Mouse (Mus musculus): Measurements from ENCODE around the gene Gdap1l1. TPM values are rescaled to one million over a fixed set of nuclear protein-coding genes. Genes with fewer than 3 reads are reported as not detected.

Gene Gdap1l1
- polyA plus RNA-seq, 1 experiment from 2014 or later: 129 TPM

DNA sequence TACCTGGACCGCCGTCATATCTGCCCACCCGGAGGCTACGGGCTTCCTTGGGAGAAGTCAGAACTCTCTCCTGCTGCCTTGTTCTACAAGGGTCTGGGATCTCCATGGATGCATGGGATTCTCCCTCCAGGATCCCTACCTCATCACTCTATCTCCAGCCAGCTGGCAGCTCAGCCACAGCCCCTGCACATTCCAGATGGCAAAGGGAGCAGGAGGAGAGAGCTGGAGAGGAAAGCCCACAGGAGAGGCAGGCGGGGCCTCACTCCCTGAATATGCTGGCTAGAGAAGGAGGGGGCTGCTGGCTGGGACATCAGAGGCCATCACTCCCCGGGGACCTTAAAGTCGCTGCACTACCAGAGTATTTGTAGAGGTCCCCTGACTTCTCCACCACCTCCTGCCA is 53.1 kb downstream of the Gdap1l1 start:
- H3K4me2 ChIP-seq: no peak overlapping the region
- H3K9me3 ChIP-seq (replicated peaks): no peaks in the 10 kb centered on the region
- no peaks in the 10 kb centered on the region for H3K27me3 ChIP-seq (replicated peaks)
- WGBS: 71% methylated on average over 7 of the region's 7 CpGs
- ATAC-seq (ENCODE audit: low FRiP score): no peak
- no peaks in the 10 kb centered on the region for H3K36me3 ChIP-seq
- H3K4me3 ChIP-seq (replicated peaks): no peak overlapping the region
- H3K27ac ChIP-seq (replicated peaks): no peak overlapping the region
- peaks cover 6% of the 10 kb centered on the region; the same call in 1 of the 2 replicates for H3K4me1 ChIP-seq
- H3K9ac ChIP-seq (replicated peaks): no peak overlapping the region

DNA sequence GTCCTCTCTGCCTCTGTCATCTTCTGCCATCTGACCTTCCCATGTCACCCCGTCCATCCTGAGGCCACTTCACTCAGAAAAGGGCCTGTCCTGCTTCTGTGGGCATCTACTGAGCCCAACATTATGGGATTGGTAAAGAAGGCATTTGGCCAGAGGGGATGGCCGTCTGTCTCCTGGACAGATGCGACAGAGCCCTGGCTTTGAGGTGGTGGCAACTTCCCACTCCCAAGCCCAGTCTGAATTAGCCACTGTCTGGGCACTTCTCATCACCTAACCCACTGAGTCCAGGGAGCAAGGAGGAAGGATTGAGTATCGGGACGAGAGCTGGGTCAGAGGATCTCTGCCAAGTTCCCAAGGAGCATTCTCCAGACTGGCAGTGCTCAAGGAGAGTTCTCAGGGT is 53.7 kb downstream of the Gdap1l1 start, which contains the start of gene R3hdml:
Gene R3hdml (plus strand): TSS at position 301 of the 400 bp plus-strand sequence.
- Histone ChIP-seq H3K9ac (replicated peaks) (no peak within 1 kb of the TSS), H3K4me2 (no peak within 1 kb of the TSS), H3K4me3 (replicated peaks) (no peak within 1 kb of the TSS), H3K27ac (replicated peaks) (no peak within 1 kb of the TSS), H3K27me3 (replicated peaks) (no peaks in the 10 kb centered on the region), H3K4me1 (peaks cover 6% of the 10 kb centered on the region; the same call in 1 of the 2 replicates), H3K36me3 (no peaks in the 10 kb centered on the region), H3K9me3 (replicated peaks) (no peaks in the 10 kb centered on the region)
- WGBS: 88% methylated on average over 5 of the region's 5 CpGs
- no peak for ATAC-seq (ENCODE audit: low FRiP score)

DNA sequence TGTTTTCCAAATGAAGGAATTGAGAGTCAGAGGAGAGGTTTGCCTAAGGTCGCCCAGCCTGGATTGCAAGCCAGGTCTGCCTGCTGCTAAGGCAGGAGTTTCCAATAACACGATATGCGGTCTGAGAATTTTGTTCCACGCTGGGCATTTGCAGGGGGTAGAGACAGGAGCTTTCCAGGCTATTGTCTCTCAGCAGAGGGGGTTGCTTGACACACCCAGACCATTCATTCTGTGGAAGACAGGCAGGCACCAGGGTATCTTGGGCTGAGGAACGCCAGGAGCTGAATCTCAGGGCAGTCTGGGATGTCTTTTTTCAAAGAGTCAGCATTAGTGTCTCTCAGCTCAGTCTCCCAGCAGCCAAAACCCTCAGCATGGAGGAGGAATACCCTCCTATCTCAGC is 54.8 kb downstream of the Gdap1l1 start:
- H3K27me3 ChIP-seq (replicated peaks): no peaks in the 10 kb centered on the region
- WGBS: 24% methylated on average over 5 of the region's 5 CpGs
- no peak overlapping the region for H3K4me3 ChIP-seq (replicated peaks)

DNA sequence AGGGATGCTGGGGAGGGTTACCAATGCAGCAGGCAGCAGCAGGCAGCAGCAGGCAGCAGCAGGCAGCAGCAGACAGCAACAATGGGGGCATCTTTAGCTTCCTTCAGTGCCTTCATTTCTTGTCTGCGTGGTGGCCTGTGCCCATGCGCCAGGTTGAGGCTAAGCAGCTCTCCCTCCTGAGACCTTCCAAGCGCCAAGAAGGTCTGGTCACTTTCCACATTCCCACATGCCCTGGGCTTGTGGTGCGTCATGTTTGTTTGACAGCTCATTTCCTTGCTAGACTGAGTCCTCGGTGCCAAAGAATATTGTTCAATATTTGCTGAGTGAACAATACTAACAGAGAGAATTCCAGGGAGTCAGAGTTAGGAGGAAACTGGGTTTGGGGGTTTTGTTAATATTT is 55.7 kb downstream of the Gdap1l1 start:
- Histone ChIP-seq H3K4me1 (peaks cover 6% of the 10 kb centered on the region; the same call in 1 of the 2 replicates), H3K36me3 (no peaks in the 10 kb centered on the region), H3K9me3 (replicated peaks) (no peaks in the 10 kb centered on the region), H3K27me3 (replicated peaks) (no peaks in the 10 kb centered on the region), H3K9ac (replicated peaks) (no peak overlapping the region), H3K4me3 (replicated peaks) (no peak overlapping the region), H3K4me2 (no peak overlapping the region), H3K27ac (replicated peaks) (no peak overlapping the region)
- 57% methylated on average over 5 of the region's 5 CpGs for WGBS
- ATAC-seq (ENCODE audit: low FRiP score): no peak

More for the DNA sequence above, 54.8 kb downstream of the Gdap1l1 start:
- Histone ChIP-seq H3K4me1 (peaks cover 6% of the 10 kb centered on the region; the same call in 1 of the 2 replicates), H3K9me3 (replicated peaks) (no peaks in the 10 kb centered on the region), H3K9ac (replicated peaks) (no peak overlapping the region), H3K36me3 (no peaks in the 10 kb centered on the region), H3K27ac (replicated peaks) (no peak overlapping the region), H3K4me2 (no peak overlapping the region)
- ATAC-seq (ENCODE audit: low FRiP score): no peak

DNA sequence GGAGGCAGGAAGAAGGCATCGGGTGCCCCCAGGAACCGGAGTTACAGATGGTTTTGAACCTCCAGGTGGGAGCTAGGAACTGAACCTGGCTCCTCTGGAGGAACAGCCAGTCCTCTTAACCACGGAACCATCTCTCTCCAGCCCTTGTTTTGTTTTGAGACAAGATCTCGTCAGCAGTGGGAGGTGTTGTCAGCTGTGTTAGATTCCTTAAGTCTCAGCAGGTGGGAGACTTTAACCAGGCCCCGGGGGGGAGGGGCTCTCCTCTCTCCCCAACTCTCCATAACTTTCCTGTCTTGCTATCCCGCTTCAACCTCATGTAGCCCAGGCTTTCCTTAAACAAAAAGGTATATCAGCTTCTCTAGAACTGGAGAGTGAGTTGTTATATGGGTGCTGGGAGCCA is 56.2 kb downstream of the Gdap1l1 start:
- H3K4me3 ChIP-seq (replicated peaks): no peak overlapping the region
- no peak for ATAC-seq (ENCODE audit: low FRiP score)
- no peak overlapping the region for H3K9ac ChIP-seq (replicated peaks)
- H3K36me3 ChIP-seq: no peaks in the 10 kb centered on the region
- H3K4me1 ChIP-seq: peaks cover 6% of the 10 kb centered on the region; the same call in 1 of the 2 replicates
- no peaks in the 10 kb centered on the region for H3K9me3 ChIP-seq (replicated peaks)
- no peak overlapping the region for H3K27ac ChIP-seq (replicated peaks)
- 51% methylated on average over 6 of the region's 6 CpGs for WGBS
- no peaks in the 10 kb centered on the region for H3K27me3 ChIP-seq (replicated peaks)
- no peak overlapping the region for H3K4me2 ChIP-seq

DNA sequence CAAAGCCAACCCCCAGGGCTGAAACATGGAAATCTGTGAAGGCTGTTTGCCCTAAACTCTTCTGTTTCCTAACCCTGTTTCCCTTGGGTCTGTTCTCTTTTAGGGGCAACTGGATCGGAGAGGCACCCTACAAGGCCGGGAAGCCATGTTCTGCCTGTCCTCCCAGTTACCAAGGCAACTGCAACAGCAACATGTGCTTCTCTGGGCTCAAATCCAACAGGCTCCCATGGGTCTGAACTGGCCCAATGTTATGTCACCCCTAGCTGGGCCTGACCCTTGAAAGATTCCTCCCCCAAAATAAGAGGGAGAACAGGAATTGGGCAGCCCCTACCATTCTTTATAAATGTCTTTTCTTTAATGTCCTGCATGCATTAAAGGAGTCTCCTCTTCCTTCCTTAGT is 63.9 kb downstream of the Gdap1l1 start:
- Histone ChIP-seq H3K9ac (replicated peaks) (no peak overlapping the region), H3K4me2 (no peak overlapping the region), H3K4me3 (replicated peaks) (no peak overlapping the region), H3K36me3 (no peaks in the 10 kb centered on the region), H3K4me1 (no peaks in the 10 kb centered on the region), H3K27ac (replicated peaks) (no peak overlapping the region), H3K9me3 (replicated peaks) (no peaks in the 10 kb centered on the region), H3K27me3 (replicated peaks) (no peaks in the 10 kb centered on the region)
- no peak for ATAC-seq (ENCODE audit: low FRiP score)
- WGBS: 62% methylated on average over 2 of the region's 2 CpGs

DNA sequence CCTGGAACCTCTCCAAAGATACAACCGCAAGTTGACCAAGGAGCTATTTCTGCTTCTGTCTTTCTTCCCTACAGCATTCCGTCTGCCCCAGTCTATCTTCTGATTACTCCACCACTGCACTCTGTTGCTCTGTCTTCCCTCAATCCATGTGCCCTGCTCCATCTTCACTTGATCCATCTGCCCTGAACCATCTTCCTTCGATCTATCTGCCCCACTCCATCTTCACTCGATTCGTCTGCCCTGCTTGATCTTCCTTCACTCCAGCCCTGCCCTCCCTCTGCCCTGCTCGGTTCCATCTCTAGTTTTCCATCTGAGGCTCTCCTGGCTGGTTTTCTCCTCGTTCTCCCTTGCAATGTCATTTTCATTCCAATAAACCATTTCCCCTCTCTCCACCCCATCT is 64.9 kb downstream of the Gdap1l1 start:
- no peaks in the 10 kb centered on the region for H3K4me1 ChIP-seq
- H3K9ac ChIP-seq (replicated peaks): no peak overlapping the region
- H3K27me3 ChIP-seq (replicated peaks): no peaks in the 10 kb centered on the region
- H3K9me3 ChIP-seq (replicated peaks): no peaks in the 10 kb centered on the region
- 59% methylated on average over 7 of the region's 7 CpGs for WGBS
- no peak overlapping the region for H3K4me2 ChIP-seq
- H3K27ac ChIP-seq (replicated peaks): no peak overlapping the region
- no peak for ATAC-seq (ENCODE audit: low FRiP score)
- H3K36me3 ChIP-seq: no peaks in the 10 kb centered on the region
- no peak overlapping the region for H3K4me3 ChIP-seq (replicated peaks)

Other genes with a start within 250 kb of the Gdap1l1 start
- 20.8 and 23.4 TPM in 2 replicates for gene Tox2, start 235.4 kb upstream of the Gdap1l1 start, polyA plus RNA-seq (2015; fragmentation: Nextera tagmentation; extraction: Ambion mirVana)
- gene Jph2, start 40.5 kb upstream of the Gdap1l1 start, polyA plus RNA-seq (2015; fragmentation: Nextera tagmentation; extraction: Ambion mirVana): 0.96 and 2.0 TPM in 2 replicates
- gene Oser1, start 13.8 kb upstream of the Gdap1l1 start, polyA plus RNA-seq (2015; fragmentation: Nextera tagmentation; extraction: Ambion mirVana): 72.6 and 82.1 TPM in 2 replicates
- 17.1 and 18.3 TPM in 2 replicates for gene Fitm2, start 34.2 kb downstream of the Gdap1l1 start, polyA plus RNA-seq (2015; fragmentation: Nextera tagmentation; extraction: Ambion mirVana)
- gene R3hdml, start 53.8 kb downstream of the Gdap1l1 start, polyA plus RNA-seq (2015; fragmentation: Nextera tagmentation; extraction: Ambion mirVana): 0.18 TPM in 1 of 2 replicates, not detected in the other
- 0.04 and 5.2 TPM in 2 replicates for gene Hnf4a, start 68.3 kb downstream of the Gdap1l1 start, polyA plus RNA-seq (2015; fragmentation: Nextera tagmentation; extraction: Ambion mirVana)
- gene Ttpal, start 163.8 kb downstream of the Gdap1l1 start, polyA plus RNA-seq (2015; fragmentation: Nextera tagmentation; extraction: Ambion mirVana): 37.5 and 39.1 TPM in 2 replicates
- 33.6 and 41.2 TPM in 2 replicates for gene Serinc3, start 206.7 kb downstream of the Gdap1l1 start, polyA plus RNA-seq (2015; fragmentation: Nextera tagmentation; extraction: Ambion mirVana)
- 107 and 110 TPM in 2 replicates for gene Pkig, start 219.9 kb downstream of the Gdap1l1 start, polyA plus RNA-seq (2015; fragmentation: Nextera tagmentation; extraction: Ambion mirVana)

Measured in neural tube, embryonic 15.5 days (tissue).